Mouse (Mus musculus): ENCODE results near the gene Ankrd13b. TPM values are rescaled to one million over a fixed set of nuclear protein-coding genes. Genes with fewer than 3 reads are reported as not detected.
"Not testable (repeated sequence)": the region's sequence is repeated elsewhere in the genome, so short reads cannot be mapped to it uniquely, and the experiment has no call there.

The Ankrd13b gene
- total RNA-seq (2021): 10 to 100 TPM; 79.4 to 82.3 TPM
- long read RNA-seq, transcript Ankrd13b-201 (15 exons, 3,105 nt): major isoform, 19 of 69 reads
- long read RNA-seq, partial matches to known transcripts: 26 of 69 reads
- long read RNA-seq, other reads (novel, unspliced or antisense): 24 of 69 reads

DNA sequence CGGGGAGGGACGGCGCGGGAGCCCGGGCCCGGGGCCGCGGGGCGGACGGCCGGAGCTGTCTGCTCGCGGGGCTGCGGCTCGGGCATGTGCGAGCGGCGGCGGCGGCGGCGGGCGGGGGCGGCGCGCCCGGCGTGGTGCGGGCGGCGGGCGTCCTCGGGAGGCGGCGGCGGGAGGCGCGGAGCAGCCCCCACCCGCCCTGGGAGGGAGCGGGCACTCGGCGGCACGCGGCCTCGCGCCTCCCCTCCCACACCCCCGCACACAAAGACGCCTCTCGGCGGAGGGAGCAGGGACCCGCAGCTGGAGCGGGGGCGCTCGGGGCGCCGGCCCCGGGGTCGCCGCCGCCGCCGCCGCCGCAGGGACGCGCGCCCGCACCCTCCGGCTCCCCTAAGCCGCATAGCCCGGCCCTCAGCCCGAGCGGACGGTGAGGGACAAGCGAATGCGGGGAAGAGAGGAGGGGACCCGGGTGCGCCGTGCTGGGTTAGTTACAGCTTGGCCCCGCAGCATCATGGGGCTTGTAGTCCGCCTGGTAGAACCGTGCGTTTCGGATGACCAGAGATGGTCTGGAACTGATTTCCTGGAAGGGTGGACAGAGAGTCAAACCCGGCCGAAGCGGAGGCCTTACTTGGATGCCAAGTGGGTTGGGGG is at the start of gene Ankrd13b:
TSS of gene Ankrd13b (minus strand) at position 88 of the 645 bp plus-strand sequence.
- DNase-seq (ENCODE audit: low spot score in 2 of 2): peak in 1 of 2 experiments; percentile 86

DNA sequence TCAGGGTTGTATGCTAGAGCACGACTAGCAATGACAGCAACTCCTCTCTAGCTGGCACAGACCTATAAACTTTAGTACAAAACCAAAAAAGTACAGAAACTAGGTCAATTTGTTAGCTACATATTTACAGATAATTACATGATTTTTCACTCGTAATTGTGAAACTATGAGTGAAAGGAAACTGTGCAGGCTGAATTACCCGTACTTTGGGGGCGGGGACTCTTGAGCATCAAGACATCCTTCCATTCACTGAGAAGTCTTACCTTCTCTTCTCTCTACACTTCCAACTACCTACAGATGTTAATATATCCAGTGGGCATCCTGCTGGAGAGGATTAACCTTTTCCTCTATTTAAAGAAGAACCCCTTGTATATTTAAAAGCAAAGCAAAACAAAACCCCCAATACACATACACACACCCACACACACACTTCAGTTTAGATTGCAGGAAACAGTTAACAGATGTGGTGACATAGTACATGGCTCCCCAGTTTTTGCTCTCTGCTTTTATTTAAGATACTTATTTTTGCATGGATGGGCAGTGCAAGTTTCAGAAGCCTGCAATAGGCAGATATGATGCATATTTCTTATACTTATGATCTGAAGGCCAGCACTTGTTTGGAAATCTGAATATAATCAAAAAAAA is 42.8 kb upstream of the Ankrd13b start:
- DNase-seq (ENCODE audit: low spot score in 2 of 2): no peak

DNA sequence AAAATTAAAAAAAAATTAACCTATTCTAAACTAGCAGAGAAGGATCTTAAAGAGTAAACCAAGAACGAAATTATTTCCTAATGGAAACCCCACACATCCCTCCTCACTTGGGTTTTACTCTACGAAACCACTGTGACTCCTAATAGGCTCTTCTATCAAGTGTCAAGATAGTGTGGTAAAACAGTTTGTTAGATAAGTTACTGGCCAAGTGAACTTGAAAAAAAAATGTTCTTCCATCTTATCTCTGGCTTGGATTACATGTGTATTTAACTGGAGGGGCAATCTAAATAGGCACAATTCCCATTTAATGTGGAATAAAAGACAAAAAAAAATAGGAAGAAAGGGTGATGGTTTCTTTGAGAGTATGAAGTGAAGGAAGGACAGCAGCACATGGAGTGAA is 41.4 kb upstream of the Ankrd13b start:
- DNase-seq (ENCODE audit: low spot score in 2 of 2): no peak

DNA sequence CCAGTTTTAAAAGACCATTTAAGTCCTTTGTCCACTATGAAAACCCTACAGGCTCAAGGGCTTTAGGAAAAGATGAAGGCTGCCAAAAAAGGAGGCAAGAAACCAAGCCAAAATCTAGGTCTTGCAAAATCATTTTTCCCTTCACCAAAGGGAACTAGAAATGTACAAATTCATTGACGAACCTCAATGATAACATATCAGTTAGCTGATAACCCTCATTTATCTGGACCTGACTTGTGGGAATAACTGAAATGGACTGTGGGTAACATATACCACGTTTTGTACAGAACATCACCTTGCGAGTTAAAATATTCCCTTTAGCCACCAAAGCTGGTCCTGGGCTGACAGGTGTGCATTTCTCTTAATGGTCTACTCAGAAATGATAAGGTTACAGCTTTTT is 40.2 kb upstream of the Ankrd13b start:
- no peak for DNase-seq (ENCODE audit: low spot score in 2 of 2)

DNA sequence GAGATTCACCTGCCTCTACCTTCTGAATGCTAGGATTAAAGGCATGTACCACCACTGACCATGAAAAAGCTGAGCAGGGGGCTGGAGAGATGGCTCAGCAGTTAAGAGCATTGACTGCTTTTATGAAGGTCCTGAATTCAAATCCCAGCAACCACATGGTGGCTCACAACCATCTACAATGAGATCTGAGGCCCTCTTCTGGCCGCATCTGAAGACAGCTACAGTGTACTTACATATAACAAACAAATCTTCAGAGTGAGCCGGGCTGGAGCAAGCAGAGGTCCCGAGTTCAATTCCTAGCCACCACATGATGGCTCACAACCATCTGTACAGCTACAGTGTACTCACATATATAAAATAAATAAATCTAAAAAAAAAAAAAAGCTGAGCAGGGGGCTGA is 38.9 kb upstream of the Ankrd13b start:
- not testable (repeated sequence) for DNase-seq (ENCODE audit: low spot score in 2 of 2)

DNA sequence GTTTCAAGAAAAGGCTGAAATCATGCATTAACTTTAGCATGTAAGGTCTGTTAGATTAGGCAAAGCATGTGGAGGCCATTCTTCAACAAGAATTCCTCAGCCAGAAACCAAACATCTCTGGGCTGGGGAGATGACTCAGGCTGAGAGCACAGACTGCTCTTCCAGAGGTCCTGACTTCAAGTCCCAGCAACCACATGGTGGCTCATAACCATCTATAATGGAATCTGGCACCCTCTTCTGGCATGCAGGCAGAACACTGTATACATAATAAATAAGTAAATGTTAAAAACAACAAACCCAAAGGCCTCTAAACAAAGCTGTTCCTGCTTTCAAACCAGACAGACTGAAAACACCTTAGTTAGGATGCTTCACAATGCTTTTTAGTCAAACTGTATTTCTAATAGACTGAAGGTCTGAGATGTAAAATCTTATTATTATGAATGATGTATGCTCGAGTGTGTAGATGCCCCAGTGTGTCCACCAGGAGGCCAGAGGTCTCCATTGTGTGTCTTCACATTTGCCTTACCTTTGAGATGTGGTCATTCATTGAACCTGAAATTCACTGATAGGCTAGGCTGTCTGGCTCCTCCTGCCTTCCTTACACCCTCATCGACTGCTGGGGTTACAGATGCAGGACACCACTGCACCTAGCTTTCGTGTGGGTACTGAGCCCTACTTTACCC is 36.5 kb upstream of the Ankrd13b start:
- DNase-seq (ENCODE audit: low spot score in 2 of 2): no peak

DNA sequence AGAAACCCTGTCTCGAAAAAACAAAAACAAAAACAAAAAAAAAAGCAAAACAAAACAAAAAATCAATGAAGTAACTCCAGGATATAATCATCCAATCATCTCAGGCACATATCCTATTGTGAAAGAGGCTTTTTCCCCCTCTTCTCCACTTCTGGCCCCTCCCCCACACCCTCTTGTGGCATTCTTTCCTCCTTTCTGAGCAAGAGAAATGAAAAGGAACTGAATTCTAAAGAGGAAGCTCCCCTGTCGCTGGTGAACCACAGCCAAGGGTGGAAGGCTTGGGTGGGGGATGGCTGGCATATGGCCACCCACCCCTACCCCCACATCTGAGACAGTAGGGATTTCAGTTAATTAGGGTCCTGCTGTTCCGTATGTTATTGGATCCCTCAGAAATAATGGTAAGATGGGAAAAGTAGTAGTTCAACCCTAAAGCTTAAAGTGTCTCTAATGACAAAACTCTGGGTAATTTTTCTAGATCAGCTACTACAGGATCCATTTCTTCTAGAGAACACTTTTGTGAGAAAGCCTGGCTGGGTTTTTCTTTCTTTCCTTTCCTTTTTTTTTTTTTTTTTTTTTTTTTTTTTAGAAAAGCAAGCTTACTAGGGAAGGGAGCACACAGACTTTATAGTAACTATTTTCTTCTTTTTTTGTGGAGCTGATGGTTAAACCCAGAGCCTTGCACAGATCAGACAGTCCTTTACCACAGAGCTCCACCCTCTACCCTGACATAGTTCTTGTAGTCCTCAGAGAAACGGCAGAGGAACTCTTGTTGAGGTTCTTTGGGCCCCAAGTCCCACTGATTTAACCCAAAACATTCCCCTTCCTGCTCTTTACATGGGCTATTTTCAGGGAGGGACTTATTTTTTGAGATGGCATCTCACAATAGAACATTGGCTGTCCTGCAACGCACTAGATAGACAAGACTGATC is 31.4 kb upstream of the Ankrd13b start:
- DNase-seq (ENCODE audit: low spot score in 2 of 2): no peak

DNA sequence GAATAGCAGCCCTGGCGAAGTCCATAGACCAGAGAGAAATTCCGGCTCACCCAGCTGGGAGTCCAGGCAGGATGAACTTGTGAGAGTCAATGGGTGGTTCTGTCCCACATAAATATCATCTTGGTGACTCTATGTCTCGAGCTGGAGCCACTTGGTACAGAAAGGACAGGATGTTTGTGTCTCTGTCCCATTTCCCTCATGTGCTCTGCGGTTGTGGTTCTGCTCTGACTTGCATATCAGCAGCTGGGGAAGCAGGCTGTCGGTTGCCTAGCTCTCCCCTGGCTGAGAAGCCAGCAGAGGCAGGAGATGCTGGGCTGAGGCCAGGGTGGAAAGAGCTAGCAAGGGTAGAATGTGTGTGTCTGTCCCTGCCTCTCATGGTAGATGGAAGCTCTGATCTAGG is 29.6 kb upstream of the Ankrd13b start, which contains the start of gene Gm10392:
TSS of gene Gm10392 (minus strand) at position 156 of the 400 bp plus-strand sequence.
- no peak for DNase-seq (ENCODE audit: low spot score in 2 of 2)

DNA sequence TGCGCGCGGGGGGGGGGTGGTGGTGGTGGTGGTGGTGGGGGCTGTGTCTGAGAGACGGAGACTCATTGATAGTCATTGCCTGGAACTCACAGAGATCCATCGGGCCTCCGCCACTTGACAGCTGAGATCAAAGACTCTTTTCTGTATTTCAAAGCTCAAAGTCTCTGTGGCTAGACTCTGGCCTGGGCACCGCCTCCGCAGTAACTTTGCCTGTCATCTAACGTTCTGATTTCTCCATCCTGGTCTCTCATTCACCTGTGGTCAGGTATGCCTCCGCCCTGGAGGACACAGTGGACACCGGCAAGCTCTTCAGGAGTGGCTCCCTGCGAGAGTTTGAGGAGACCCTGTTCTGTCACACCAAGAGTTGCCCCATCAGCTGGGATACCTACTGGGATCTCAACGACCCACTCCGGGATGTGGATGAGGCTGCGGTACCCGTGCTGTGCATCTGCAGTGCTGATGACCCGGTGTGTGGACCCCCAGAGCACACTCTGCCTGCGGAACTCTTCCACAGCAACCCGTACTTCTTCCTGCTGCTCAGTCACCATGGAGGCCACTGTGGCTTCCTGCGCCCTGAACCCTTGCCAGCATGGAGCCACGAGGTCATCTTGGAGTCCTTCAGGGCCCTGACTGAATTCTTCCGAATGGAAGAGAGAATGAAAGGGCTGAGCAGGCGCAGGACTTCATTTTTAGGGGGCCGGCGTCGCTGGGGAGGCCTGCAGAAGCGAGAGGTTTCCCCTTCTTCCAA is 28.7 kb upstream of the Ankrd13b start:
- no peak for DNase-seq (ENCODE audit: low spot score in 2 of 2)

DNA sequence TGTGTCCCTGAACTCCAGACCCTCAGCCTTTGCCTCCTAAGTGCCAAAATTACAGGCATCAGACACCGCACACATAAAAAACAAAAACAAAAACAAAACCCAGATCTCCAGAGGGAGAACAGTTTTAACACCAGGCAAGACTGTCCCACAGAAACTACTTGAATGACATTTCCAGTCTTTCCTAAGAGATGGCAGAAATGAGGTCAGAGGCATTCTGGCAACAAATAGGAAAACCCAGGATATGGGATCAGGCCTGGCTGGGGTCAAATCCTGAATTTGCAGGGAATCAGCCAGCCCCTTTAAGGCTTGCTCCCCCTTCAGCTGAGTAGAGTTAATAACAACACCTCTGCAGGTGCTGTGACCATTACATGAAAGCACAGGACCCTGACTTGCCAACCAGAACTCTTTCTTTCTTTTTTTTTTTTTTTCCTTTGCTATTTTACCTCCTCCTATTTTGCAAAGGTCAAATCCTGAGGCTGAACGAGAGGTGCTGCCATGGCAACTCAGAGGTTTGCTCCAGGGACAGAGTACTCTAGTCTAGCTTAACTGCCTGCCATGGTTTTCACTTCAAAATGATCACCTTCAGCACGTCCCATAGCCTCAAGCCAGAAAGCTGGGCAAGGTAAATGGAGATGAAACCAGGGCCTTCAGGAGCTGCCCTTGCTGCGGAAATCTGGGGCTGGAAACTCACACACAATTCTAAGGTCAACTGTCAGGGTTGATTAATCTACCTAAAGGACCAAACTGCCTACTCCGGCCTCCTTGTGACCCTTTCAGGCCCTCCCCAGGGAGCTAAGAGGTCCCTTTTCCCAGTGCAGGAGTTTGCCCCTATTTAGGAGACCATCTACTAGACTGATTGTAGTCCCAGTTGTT is 27.3 kb upstream of the Ankrd13b start:
- DNase-seq (ENCODE audit: low spot score in 2 of 2): no peak

DNA sequence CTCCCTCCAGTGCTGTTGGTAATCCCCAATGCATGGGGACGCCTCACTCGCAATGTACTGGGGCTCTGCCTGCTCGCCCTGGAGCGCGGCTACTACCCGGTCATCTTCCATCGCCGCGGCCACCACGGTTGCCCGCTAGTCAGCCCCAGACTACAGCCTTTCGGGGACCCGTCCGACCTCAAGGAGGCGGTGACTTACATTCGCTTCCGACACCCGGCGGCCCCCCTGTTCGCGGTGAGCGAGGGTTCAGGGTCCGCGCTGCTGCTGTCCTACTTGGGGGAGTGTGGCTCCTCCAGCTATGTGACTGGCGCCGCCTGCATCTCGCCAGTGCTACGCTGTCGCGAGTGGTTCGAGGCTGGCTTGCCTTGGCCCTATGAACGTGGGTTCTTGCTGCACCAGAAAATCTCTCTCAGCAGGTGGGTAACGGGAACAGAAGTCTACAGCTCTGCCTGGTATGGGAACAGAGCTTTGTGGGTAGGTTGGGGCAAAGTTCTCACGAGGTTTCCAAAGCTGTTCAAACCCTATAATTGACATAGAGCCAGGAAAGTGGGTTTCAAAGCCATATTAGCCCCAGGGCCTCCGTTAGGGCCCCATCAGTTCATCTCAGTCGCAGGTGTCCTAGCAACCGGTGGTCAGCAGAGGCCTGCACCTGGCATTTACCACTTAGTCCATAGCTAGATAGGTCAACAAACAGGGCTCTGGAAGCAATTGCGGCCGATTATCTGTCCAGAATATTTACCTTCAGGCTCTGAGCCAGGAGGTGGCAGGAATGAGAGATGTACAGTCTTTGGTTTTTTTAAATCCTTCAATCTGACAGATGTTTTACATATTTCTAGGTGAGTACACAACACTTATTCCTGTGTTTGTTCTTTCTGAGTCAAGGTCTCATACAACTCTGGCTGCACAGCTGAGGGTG is 26.4 kb upstream of the Ankrd13b start, which contains the start of gene Trp53i13:
TSS of gene Trp53i13 (minus strand) at position 344 of the 916 bp plus-strand sequence.
- no peak for DNase-seq (ENCODE audit: low spot score in 2 of 2)

DNA sequence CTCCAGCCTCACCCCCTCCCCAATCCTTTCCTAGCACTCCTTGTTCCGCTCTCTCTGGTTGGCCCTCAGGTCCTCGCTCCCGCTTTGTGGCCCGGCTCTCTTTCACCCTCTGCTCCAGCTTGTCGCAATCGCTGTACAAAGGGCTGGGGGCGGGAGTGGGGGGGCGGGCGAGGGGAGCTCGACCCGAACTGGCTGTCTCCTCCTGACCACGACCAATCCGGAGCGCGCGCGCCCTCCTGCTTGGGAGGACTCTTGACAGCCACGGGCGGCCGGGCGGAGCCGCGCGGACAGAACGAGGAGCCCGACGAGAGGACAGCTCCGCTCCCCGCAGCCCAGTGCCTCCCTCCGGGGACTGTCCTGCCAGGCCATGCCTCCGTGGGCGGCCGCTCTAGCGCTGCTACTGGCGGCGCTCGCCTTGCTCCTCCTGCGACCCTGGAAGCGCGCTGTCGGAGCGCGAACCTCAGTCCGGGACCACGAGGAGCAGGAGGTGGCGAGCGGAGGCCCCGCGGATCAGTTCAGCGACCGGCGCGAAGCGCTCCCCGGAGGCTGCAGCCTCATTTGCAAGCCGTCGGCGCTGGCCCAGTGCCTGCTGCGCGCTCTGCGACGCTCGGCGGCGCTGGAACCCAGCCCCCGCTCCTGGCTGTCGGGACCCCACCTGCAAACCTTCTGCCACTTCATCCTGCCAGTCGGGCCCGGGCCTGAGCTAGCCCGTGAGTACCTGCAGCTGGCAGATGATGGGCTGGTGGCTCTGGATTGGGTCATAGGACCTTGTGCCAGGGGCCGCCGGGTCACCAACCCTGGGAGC is 25.6 kb upstream of the Ankrd13b start, which contains the start of gene Abhd15:
TSS of gene Abhd15 (plus strand) at position 290 of the 805 bp plus-strand sequence.
- no peak for DNase-seq (ENCODE audit: low spot score in 2 of 2)

DNA sequence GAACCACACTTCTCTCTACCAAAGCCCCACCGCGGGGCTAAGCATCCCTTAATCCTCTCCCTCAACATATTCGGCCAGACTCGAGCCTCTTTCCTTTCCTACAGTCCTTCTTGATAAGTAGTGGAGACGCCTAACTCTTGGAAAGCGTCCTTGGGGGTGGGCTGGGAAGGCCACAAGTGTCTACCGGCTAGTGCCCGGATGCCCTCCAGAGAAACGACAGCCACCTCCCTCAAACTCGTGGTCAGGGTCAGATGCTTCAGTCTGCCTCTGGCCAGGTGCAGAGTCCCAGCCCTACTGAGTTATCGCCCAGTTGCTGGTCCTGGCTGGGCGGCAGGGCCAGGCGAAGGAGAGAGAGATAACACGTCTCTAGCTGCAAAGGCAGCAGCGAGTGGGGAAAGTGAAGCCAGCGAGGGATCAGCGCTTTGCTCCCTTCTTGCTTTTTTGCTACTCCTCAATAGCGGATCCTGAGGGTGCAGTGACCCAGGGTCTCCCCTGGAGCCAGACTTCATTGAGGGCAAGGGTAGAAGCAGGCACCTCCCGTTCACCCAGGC is 24.9 kb upstream of the Ankrd13b start:
- DNase-seq (ENCODE audit: low spot score in 2 of 2): no peak

DNA sequence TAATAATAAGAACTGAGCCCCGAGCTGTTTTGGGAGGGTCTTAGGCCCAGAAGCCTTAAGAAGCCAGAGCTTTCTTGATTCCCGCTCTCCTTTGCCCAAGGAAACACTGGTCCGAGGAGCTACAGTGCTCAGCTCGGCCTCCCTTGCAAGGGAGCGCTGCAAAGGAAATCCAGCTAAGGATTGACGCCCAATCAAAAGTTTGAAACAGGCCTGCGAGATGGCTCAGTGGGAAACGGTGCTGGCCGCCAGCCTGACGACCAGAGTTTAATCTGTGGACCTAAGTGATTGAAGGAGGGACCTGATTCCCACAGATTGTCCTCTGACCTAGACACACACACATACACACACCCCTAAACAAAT is 24.3 kb upstream of the Ankrd13b start:
- DNase-seq (ENCODE audit: low spot score in 2 of 2): no peak

DNA sequence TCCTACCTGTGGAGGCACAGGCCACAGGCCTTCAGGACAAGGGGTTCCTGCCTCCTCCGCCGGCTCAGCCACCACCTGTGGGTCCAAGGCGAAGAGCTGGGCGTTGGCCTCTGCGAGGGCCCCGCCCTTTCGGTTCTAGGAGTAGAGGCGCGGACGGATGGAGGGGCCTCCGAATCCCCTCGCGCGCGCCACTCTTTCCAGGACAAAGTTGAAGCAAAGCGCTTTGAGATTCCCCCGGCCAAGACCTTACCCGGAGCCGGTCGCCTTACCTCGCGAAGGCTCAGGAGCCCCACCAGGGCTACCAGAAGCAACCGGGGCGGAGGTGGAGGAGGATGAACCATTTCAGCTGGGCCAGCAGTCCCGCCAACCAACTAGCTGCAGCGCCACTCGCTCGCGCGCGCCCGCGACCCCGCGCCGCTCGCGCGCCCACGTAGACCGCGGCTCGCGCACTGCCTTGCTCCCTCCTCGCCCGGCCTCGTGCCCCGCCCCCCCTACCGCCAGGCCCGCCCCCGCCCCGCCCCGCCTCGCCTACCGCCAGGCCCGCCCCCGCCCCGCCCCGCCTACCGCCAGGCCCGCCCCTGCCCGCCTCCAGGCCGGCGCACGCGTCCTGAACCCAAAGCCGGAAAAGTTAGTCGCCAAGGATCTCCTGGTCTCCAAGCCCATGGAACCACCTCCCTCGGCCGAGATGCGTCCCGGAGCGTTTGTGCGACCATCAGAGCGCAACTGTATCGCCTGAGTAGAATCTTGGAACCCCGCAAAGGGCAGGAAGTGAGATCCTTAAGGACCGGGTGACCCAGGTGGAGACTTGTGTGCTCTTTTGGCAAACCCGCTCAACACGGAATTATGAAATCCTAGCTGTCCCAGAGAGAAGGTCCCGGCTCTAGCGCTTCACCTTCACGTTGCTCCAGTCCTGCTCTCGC is 23.7 kb upstream of the Ankrd13b start:
- DNase-seq (ENCODE audit: low spot score in 2 of 2): peak in 1 of 2 experiments; percentile 75

DNA sequence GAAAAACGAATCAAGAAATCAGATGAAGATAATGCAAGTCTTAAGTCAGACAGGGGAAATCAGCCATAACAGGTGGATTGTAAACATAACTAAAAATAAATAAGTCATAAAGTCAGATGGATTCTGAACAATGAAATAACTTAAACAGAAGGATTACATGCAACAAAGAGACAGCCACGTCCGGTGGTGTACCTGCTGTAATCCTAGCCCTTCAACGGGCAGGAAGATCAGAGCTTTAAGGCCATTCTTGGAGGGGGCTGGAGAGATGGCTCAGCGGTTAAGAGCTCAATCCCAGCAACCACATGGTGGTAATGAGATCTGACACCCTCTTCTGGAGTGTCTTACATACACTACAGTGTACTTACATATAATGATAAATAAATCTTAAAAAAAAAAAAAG is 21.9 kb upstream of the Ankrd13b start:
- DNase-seq (ENCODE audit: low spot score in 2 of 2): no peak

All from layer of hippocampus, adult 18-20 months (tissue).